Mouse (Mus musculus) bone marrow macrophage, adult 2 months (primary cell): ENCODE measurements around the gene 1700010B08Rik.
"Not testable (repeated sequence)": the region's sequence is repeated elsewhere in the genome, so short reads cannot be mapped to it uniquely, and the experiment has no call there.

Experiments
- CTCF ChIP-seq: IDR thresholded peaks from 2 replicates; pipeline ENCODE4 v1.5.1; 2012; ENCODE audit warnings: low read depth, mild to moderate bottlenecking, low read length, moderate library complexity
- POLR2A ChIP-seq: IDR thresholded peaks from 2 replicates; pipeline ENCODE4 v1.6.1; 2012; ENCODE audit warnings: mild to moderate bottlenecking, low read depth, low read length, borderline replicate concordance

DNA sequence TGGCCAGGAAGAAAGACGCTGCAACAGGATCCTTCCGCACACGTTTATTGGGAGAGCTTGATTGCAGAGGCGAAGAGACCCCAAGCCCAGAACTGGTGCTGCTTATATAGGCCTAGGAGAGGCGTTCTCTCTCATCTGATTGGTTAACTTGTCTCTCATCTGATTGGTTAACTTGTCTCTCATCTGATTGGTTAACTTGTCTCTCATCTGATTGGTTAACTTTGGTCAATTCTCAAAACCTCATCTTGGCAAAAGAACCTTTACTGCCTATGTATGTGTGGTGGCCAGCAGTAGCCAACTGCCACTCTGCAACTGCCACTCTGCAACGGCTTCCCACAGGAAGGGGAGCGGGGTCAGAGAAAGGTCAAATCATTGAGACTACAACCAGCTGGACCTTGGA lies at the start of gene 1700010B08Rik:
- not testable (repeated sequence) for TF ChIP-seq POLR2A, CTCF
